Mouse (Mus musculus) telencephalon, adult 2 months (tissue): Measurements from ENCODE around the gene Vmn1r210.
A peak's percentile ranks its signal among the peaks of the same experiment; 100 is the strongest.
"Not testable (repeated sequence)": the region's sequence is repeated elsewhere in the genome, so short reads cannot be mapped to it uniquely, and the experiment has no call there.

ENCODE experiments used
- DNase-seq: peaks from one replicate; pipeline ENCODE4 v3.0.0-alpha.2; 2011; ENCODE audit warnings: low read depth, low spot score

Vmn1r210 gene

DNA sequence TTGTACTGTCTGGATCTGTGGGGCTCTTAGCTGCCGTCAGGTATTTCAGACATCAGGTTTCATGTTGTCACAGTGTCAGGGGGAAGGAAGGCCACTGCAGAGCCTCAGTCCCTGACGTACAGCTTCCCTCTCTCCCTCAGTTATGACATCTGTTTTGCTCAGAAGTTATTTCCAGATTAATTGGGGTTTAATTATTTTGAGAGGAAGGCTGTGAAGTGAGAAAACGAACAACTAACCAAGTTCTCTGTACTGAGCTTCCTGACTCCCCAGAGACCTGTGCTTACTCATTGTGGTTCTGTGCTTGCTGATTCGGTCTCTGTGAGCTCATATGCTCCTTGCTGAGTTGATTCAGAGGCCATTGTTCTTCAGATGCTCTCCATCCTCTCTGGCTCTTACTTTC, at the start of gene Vmn1r210:
Gene Vmn1r210 (minus strand): TSS at position 101 of the 400 bp plus-strand sequence.
- DNase-seq, result no peak

DNA sequence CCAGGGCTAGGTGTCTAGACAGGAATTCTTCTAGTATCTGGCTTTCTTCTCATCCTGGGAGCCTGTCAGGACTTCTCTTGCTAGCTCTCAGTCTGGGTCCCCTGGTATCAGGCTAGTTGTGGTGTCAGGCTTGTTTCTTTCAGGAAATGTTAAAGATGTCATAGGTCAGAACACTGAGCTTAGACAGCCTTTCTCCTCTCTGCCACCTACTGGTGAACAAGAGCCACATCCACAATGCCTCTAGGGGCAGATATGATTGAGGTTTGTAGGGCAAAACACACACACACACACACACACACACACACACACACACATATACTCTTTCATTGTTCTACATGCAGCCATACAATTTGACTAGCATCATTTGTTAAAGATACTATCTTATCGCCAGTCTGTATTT, 48.1 kb upstream of the Vmn1r210 start:
- no peak for DNase-seq

DNA sequence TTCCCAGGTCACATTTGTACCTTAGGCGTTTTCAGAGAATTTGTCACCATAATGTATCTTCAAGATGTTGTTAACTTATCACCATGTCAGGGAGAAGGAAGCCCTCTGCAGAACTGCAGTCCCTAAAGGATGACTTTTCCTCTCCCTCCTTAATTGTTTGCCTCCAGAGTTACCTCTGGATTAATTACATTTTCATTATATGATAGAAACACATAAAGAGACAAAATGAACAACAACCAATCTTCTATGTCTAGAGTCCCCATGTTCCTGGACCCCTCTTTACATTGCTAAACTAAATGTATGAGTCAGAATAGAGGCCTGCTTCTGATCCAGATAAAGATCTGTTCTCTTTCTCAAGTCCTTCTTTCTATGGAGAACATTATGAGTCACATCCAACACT, 26.3 kb upstream of the Vmn1r210 start, which contains the start of gene Vmn1r211:
Gene Vmn1r211 (minus strand): TSS at position 101 of the 400 bp plus-strand sequence.
- no peak for DNase-seq

DNA sequence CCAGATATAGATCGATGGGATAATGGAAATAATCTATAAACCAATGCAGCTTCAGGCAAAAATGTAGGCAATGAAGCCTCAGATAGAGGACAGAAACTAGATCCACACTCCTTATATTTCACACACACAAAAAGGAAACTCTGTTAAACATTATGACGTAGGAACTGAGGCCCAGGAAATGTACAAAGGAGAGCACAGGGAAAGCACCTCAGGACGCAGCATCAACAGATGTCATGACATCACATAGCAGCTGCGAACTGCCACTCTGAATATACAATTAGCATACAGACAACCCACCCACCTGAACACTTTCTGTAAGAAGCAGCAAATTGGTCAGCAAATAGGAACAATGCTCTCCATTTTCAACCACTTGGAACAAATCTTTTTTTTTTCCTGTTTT, 23.6 kb upstream of the Vmn1r210 start:
- DNase-seq, result no peak

DNA sequence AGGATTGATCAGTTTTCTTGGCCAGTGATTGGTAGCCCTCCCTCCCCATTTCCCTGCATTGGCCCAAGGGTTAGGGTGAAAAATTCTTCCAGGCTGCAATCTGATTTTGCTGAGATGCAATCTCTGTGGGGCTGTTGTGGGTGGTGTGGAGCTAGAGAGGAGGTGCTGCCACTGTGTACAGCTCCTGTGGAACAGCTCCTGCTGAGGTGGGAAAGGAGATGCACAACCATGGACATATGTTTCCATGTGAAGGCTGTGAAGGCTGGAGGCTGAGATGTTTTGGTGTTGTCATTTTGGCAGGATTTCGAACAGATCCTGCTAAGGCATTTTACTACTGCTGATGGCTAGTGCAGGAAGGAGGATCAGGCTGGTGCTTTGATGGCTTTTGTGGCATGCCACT, 15.7 kb upstream of the Vmn1r210 start:
- peak; percentile 6 for DNase-seq

DNA sequence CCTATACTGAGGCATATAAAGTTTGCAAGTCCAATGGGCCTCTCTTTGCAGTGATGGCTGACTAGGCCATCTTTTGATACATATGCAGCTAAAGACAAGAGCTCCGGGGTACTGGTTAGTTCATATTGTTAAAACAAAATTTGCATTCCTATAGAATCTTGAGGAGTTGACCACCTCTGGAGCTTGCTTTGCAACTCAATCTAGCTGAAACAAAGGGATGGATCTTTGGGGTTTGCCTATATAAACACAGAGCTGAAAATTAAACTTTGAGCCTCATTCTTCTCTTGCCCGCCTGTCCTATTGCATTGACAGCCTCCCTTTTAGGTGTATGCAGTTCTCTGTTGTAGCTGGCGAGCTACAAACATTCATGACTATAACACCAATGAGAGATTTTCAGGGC, 13.2 kb upstream of the Vmn1r210 start:
- not testable (repeated sequence) for DNase-seq

DNA sequence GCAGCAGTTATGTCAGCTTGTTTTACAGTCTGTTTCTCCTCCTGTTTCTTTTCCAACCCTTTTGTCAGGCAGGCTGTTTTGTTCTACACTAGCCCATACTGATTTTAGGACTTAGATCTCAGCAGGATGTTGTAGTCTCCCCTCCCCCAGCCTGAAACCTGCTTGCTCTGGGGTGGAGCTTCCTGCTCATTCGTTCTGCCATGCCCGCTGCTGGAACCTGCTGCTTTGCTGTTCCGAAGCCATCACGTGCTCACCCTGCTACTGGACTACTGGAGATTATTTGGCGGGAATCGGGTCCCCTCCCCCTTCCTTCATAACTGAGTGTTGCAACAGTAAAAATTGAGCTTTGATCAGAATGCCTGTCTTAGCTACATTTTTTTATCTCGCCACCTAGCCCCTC, 1.8 kb downstream of the Vmn1r210 start:
- not testable (repeated sequence) for DNase-seq

DNA sequence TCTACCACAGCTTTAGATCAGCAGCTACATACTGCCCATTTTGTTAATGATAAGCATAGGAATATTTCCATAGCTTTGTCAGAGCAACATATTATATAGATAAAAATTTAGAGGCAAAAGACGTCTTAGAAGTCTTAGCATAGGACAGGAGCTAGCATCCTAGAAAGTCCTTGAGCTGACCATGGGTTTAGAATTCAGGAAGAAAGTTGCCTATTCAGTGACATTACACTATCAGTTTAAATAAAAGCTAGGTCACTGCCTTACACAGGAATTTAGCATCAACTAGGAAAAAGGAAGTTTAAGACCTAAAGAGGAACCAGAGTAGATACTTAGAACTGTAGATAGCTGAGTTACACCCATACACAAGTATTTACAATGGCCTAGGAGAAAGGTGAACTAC, 9.5 kb downstream of the Vmn1r210 start:
- not testable (repeated sequence) for DNase-seq

DNA sequence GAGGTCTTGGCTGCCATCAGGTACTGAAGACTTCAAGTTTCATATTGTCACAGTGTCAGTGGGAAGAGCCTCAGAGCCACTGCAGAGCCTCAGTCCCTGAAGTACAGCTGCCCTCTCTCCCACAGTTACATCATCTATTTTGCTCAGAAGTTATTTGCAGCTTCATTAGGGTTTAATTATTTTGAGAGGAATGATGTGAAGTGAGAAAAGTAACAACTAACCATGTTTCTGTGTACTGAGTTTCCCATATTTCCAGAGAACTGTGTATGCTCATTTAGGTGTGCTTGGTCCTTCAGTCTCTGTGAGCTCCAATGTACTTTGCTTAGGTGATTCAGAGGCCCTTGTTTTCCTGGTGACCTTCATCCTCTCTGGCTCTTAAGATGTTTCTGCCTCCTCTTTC, 21.6 kb downstream of the Vmn1r210 start, which contains the start of gene Vmn1r209:
Gene Vmn1r209 (minus strand): TSS at position 101 of the 400 bp plus-strand sequence.
- not testable (repeated sequence) for DNase-seq

DNA sequence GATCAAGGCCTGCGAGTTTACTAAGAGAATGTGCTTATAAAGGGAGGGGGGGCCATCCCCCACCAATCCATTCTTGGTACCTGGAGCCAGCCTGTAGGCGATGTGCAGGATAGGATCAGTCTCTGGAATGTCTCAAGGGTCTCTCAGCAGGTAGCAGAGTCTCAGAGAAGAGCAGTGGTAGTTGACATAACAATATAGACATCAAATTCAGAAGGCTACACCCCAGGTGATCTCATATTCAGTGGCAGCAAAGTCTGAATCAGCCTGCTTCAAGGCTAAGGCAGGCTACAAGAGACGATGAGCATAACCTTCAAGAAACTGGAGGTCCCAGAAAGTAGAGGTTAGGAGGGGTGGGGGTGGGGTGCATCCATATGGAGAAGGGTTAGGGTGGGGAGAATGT, 43.1 kb downstream of the Vmn1r210 start:
- DNase-seq, result not testable (repeated sequence)

DNA sequence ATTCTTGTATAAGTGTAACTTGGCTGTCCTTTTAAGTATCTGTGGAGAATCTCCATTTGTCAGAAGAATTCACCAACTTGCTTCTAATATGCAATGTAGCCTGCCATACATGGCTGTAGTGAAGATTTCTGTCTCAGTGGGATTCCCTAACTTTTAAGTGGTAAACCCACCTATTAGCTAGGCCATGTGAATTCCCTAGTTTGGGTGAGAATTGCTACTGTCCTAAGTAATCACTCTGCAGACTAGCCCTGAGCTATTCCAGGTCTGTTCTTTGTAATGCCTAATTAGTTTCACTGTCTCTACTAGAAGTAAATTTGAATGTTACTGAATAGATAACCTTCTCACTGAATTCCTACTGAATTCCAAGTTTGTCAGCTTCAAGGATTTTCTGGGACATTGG, 47.0 kb downstream of the Vmn1r210 start:
- not testable (repeated sequence) for DNase-seq

DNA sequence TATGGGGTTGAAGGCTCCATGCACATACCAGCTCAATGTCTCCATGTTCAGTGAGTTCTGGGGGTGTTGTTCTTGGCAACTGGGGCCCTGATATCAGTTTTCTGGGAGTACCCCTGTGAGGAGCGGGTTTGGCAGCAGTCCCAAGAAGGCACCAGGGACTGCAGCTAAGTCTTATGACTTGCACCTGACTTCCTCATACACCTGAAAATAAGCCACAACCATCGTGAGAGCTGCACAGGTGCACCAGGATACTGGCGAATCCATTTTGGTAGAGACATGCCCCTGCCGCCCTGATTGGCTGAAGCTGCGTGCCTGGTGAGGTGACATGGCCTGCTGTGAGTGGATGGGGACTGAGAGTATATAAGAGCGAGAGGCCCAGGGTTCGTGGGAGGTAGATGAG, 53.8 kb downstream of the Vmn1r210 start, which contains the start of gene Vmn1r208:
Gene Vmn1r208 (minus strand): TSS at position 101 of the 400 bp plus-strand sequence.
- DNase-seq, result not testable (repeated sequence)
